Mouse (Mus musculus): Measurements from ENCODE around the gene Klf2.

DNA sequence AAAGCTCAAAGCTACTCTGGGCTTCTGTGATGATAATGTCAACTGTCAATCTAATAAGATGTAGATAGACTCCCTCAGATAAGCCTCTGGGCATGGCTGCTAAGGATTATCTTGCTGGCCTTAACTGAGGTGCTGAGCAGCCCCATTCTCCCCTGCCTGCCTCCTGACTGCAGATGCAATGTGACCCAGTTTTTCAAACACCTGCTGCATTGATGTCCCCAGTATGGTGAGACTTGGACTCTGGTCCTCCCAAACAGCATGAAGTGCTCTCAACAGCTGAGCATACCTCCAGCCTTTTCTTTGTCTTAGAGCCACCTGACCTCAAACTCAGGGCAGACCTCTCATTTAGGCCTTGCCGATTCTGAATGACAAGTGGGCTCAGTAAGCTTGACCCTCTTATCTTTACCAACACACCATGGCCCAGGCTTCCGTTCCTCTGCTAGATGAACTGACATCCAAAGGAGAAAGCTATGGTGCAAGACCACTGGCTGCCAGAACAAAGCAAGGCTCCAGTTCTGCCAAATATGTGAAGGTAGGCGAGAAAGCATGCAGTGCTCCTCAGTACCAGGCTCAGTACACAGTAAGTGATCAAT lies 5.8 kb upstream of the Klf2 start:
- TF ChIP-seq CTCF (IDR thresholded peaks at IDR 0.05; ENCODE audit: low read depth) = no peak
- no peak for TF ChIP-seq EP300 (optimal IDR thresholded peaks at IDR 0.05)
